Mouse (Mus musculus) heart, adult 9 months (tissue): Measurements from ENCODE around the gene Rbm20.

ENCODE experiments used
- DNase-seq, 2 experiments: peaks; one replicate each; pipeline ENCODE4 v3.0.0; 2022; ENCODE audit warnings: low spot score in 2 of 2

Gene Rbm20

DNA sequence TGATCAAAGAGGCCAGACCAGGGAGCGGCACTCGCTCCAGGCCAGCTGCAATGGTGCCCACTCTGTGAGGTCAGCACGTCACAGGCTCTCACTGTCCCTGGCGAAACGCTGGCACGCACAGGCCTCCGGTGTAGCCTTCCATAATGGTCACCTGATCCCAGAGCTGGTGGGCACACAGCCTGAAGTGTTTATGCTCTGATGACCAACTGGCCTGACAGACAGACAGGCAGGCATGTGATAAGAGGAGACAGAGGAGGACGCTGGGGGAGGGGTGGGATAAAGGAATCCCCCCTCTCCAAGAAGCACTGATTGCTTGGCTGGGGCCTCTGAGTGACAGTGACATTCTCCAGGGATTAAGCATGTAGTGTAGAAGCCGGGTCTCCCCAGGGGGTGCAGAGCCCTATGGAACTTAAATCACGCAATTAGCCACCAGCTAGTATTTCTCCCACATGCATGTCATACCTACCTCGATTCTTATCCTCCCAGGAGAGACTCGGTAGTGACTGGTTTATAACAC lies 6.4 kb upstream of the Rbm20 start:
- DNase-seq = peak; percentile 66 to 80

DNA sequence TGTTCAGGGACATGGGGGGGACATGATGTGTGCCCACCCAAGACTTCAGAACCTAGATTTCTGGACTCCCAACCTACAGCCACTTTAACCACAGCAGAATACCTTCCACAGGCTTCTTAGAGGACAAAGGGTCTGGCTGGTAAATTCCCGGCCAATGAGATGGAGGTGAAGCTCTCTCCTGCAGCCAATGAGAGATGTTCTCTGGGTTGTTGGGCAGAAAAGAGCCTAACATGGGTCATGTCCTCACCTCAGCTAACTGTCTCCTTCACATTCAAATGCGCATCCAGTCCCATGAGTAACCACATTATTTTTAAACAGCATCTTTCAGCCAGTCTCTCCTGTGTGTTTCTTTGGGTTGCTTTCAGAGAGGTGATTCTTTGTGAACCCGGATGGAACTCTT lies 5.7 kb upstream of the Rbm20 start:
- no peak for DNase-seq

DNA sequence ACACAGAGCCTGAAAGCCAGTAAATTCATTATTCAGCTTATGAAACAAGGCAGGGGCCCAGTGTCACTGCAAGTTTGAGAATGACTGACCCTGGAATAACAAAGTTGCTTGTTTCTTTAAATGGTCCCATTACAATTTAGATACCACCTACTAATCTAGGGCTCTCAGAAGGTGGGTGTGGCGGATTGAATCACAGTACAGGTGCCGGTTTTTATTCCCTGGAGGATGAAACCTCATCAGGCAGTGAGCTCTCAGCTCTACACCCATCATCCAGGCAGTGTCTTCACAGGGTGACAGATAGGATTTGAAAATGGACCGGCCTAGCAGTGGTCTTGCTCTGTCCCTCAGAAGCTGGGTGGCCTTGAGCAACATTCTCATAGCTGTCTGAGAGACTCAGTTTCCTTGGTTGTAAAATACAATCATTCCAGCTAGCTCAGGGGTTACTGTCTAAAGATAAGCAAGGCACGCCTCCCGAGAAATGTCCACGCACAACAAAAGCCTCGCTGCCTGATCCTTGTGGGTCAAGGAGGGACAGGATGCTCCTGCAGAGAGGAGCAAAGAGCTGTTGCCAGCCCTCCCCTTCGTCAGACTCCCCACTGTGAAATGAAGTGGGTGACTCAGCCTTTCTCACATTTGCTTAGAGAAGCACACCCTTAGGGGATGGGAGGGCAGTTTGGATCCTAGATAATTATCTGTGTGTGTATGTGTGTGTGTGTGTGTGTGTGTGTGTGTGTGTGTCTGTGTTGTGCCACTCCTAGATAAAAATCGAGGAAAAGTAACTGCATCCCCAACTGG lies 2.8 kb upstream of the Rbm20 start:
- DNase-seq = no peak

DNA sequence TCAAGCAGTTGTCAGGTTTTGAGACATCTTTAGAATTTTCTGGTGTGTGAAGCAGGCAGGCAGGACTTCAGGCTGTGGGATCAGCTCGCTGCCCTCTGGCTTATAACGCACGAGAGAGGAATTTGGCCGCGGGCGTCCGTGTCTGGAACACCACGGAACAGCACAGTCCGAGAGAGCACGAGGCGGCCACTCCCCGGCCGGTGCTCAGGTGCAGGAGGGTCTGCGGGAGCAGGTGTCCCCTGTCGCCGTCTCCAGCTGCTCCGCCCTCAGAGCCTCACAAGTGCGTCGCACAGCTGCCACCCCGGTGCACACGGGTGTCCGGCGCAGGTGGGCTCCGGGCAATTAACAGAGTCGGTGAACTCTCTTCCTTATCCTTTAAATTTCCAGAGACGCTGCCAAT lies 878 bp upstream of the Rbm20 start:
- no peak for DNase-seq

DNA sequence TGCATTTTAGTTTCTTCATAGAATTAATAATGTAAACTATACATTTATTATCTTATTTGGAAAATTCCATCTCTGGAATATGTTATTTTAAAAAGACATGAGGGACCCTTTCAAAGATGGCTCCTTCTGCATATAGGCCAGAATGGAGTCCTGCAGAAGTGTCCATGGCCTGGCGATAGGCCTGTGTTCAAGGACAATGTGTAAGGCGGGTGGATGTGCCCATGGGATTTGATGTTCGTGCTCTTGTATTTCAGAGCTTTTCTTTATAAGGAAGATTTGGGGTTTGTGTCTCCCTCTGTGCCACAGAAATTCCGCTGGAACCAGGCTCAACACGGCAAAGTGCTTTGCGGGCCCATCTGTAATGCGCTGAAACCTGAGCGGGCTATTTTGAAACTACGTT lies 2.1 kb downstream of the Rbm20 start:
- DNase-seq = no peak

DNA sequence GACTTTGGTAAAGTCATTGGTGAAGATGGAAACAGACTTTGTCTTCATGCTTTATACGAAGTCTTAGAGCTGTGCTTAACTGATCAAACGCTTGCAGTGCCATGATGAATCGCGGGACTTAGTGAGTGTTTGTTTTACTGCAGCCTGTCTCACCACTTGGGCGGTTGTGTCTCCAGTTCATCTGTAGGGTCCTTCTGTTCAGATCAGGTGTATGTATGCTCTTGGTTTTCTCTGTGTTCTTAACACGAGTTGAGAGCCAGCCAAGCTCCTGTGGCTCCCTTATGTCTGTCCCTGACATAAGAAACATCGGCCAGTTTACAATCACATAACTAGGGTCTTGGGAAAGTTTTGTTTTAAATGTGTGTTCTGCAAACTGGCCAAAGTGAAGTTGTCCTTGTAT lies 2.9 kb downstream of the Rbm20 start:
- DNase-seq = no peak

DNA sequence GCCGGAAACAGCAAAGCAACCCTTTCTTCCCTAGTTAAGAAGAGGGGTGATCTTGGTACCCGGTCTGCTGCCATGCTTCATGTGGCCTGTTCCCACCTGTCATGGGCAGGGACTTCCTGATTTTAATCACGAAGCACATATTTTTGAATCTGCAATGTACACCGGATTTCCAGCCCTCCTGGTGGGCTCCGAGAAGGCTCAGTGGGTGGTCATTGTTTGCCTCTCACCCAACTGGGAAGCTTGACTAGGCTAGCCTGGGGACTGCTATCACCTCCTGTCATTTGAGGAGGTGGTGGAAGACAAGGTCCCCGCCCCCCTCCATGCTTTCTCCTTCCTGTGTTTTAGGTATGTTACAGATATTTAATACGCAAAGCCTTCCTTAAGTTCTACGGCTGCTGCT lies 5.3 kb downstream of the Rbm20 start:
- DNase-seq = no peak

DNA sequence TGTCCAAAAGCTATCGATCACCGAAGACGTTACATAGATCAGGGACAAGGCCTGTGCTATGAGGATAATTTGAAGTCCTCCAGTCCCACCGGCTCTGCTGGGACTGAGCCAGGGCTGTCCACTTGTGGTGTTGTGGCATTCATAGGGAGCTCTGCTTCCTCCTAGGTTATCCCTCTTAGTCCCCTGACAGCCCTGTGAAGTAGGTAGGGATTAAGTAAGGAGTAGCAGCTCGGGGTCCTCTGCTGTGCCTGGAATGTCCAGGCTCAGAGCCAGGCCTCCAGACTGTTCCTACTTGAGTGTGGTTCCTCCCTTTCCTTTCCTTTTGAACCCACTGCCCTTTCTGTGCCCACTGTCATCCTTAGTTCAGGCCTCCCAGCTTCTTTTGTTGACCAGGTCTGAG lies 10.5 kb downstream of the Rbm20 start:
- DNase-seq = no peak

DNA sequence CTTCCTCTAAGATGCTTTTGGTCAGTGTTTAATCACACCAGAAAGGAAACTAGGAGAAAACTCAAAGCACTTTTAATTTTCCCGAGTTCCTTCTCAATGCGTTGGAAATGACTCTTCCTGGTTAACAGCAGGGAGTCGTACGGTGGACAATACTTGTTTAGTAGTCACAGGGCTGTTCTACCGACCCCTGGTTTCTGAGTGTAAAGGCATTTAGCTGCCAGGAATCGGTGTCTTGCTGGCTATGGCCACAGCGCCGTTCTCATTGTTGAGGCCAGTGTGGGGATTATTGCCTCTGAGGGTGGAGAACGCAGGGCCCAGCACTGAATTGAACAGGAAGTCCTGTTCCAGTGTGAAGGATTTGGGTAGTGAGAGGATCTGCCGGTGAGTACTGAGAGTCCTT lies 13.7 kb downstream of the Rbm20 start:
- DNase-seq = no peak

DNA sequence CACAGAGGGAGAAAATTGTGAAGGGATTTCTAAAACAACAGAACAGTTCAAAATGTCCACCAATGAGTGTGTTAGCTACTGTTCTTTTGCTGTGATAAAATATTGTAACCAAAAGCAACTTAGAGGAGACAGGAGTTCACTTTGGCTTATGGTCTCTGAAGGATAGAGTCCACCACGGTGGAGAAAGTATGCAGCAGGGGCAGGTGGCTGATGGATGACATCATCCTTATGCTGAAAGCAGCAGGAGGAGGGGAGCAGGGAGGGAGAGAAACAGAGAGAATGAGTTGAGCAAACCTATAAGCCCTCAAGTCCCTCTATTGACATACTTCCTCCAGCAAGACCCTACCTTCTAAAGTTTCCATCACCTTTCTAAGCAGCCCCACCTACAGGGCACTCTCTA lies 16.9 kb downstream of the Rbm20 start:
- DNase-seq = no peak

DNA sequence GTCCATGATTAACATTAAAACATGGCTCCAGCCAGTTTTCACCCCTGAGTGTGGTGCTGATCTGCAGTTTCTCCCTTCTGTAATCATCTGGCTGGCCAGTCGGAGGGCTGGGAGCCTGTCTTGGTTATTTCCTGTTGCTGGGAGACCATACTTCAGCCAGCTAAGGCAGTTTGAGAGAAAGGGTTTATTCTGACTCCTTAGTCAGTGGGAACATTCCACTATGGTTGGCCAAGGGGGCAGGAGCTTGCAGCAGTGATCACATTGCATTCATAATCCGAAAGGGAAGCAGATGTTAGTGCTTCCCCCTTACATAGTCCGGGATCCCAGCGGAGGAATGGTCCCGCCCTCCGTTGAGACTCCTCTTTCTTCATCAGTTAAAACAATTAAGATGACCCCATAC lies 19.0 kb downstream of the Rbm20 start:
- DNase-seq = no peak

DNA sequence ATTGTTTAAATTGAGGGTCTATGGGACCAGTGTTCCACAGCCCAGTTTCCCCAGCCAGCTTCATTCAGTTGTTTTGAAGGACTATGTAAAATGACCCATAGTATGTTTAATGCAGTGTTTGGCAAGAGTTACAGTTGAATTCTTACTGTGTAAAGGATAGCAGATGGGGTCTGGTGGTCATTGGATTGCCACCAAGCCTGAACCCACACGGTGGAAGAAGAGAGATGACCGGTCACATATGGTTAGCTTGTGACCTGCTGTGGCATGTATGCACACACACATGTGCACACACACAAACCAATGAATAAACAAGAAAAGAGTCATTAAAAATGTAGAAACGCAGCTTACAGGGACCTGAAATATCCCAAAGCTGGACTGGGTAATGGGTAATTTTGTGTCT lies 19.5 kb downstream of the Rbm20 start:
- DNase-seq = no peak

DNA sequence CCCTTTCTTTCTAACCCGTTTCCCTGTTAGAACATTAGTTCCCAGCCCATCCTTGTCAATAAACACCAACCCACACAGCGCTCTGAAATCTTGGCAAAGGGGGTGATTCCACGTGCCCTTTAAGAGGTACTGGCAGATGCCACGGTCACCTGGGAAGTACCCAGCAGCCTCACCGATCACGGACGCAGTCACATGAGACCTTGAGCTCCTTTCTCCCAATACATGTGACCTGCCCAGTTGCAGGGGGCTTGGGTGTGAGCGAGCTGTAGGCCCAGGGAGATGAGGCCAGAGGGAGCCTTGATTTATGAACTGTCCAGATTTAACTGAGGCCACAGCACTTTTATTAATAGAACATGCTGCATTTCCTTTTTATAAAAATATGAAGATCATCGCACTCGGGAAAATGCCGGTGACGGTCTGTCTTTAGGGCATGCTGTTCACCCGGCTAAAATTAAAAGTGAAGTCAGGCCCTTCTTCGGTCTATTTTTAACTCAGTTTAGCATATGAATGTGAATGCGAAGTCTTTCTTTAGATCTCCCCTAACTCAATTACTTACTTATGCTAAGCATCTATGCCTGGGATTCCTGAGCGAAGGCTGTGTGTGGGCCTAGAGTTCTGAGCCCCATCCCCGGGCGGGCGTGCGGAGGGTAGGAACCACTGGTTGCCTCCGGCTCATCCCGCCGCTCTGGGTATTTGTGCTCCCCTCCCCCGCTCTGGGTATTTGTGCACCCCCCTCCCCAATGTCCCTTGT lies 20.4 kb downstream of the Rbm20 start:
- peak; percentile 62 to 70 for DNase-seq

DNA sequence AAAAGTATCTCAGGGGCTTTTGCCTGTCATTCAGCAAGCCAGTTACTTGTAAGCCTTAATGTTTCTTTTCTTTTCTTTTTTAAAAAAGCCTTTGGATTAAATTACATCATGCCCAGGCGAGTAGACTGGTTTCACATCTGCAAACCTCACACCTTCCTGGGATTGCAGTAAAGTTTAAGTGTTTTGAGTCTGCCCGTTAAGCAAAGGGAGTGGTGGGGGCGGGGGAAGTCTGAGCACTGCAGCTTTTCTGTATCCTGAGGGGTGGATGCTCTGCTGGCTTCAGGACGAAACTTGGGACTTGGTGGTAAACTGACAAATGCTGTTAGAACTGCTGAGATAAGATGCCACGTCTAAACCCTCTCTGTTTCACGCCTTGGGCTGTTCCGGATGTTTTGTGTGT lies 22.6 kb downstream of the Rbm20 start:
- DNase-seq = no peak

DNA sequence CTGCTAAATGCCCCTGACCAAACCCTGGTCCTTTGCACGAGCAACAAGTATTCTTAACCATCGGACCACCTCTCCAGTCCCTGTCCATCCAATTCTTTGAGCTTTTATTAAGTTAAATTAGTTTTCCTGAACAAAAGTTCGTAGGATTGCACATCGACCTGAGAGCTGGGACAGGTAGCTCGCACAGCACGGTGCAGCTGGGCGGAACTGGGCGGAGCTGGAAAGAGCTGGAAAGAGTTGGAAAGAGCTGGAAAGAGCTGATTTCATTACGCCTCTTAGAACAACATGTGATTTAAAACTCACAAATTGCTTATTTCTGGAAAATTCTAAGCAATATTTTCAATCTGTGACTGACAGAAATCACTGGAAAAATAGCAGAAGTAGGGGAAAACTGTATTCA lies 24.3 kb downstream of the Rbm20 start:
- no peak for DNase-seq

DNA sequence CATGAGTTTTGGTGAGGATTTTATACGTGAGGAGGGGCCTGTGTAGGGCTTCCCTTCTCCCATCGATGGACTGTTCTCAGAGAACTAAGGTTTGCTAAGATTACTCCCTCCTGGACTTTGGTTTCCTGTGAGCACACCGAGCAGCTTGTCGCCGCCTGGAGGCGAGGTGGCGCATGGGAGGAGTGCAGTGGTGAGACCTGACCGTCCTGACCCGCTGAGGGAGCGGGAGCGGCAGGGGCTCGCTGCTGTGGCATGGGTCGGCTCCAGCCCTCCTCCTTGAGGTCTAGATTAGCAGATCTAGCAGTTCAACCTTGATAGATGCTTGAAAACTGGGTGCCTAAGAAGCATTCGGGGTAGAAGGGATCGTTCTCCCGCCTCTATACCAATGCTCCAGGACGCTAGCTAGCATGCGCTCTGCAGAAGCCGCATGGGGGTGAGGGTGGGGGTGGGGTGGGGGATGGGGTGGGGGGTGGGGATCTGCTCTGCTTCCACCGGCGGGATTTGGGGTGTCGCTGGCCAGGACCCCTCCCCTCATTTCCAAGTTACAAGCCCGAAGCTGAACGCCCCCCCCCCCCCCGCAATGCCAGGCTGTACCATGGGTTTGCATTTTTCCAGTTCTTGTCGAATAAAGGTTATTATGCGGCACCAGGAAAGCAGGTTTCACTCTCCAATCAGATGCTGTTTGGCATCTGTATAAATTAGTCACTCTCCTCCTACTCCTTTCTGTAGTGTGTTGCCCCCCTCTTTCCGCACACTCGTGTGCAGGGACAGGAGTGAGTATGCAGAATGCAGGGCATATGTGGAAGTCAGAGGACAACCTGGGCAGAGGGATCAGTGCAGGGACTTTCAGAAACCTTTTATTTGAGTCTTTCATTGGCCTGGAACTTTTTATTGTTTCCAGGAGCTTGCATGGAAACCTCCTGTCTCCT lies 28.1 kb downstream of the Rbm20 start:
- no peak for DNase-seq

DNA sequence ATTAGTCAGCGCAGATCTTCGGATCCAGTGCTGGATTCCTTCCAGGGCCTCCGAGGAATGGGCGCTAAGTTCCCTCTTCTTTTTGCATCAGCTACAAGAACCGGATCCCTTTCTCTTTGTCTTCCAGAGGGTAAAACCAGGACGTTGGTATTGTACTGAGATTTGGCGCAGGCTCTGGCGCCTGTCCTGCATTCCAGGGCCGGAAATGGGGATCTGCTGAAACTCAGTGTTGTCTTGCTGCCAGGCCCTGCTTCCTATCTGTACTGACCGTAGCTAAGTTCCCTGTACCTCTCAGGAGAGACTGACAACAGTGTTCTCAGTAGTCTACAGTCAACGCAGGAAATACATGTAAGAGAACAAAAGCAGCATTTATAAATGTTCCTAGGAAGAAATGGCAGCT lies 31.3 kb downstream of the Rbm20 start:
- peak; percentile 57 to 72 for DNase-seq

DNA sequence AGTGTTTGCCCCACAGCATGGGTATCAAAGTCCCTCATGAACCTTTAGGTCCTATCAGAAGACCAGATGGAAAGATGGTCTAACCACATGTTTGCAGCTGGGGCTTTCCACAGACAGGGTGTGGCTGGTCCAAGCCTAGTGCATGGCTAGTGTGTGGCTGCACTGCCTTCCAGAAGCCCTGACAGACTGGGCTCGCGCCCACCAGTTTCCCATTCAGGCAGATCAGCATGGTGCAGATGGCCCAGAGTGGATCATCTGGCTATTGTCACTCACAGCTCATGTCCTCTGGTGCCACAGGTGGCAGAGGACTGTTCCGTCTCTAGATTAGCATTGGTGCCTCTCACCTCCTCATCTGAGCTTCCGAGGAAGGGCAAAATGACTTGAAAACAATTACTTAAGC lies 33.8 kb downstream of the Rbm20 start:
- peak; percentile 36 to 48 for DNase-seq

DNA sequence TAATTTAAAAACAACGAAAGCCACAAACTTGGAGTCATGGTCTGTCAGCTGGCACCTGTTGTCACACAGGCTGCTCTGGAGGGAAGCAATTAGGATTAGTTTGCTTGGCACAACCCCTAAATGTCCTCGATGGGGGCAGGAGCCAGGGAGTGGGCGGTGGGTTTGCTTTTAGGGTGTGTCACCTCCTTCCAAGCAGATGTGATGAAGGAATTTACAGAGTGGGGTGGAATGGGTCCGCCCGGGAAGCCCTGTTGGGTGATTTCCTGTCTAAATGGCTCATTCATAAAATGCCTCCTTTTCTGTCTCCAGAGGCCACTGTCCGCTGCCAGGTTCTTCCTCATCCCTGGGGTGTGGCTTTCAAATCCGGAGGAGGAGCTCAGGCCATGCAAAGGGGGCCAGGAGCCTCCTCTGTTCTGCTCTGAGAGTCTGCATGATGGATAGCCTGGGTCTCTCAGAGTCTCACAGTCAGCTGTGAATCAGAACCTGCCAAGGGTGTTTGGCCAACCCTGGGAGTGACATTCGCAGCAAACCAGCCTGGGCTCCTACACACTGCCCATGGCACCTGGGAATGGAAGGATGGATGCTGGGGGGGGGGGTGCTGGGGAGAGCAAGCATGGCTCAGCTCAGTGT lies 34.3 kb downstream of the Rbm20 start:
- DNase-seq = no peak

DNA sequence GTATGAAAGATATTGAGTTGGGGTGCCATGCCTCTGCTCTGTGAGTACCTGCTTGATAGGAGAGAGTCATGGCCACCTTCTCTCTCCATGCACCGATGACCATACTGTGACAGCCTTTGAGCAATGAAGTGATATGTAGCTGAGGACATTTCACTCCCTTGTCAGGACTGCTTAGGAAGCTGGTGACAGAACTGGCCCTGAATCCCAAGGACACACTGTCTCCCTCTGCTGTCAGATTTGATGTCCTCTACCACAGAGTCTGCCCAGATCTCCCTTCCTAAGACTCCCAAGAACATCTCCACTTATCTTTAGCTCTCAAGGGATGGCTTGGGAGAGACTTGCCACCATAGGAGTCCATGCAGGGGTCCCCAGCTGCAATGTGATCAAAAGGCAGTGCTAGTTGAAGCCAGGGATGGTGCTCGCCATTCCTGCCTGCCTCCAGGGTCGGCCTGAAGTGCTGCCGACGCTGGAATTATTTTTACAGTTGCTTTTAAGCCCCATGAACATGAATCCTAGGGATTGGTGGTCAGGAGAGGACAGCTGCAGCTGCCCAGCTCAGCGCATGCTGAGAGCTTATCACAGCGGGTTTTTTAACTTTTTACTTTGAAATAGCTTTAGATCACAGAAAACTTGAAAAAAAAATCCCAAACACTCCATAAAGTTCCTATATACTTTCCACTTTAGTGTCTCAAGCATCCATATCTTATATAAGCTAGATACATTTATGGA lies 35.4 kb downstream of the Rbm20 start:
- DNase-seq = peak in 1 of 2 experiments; percentile 48

DNA sequence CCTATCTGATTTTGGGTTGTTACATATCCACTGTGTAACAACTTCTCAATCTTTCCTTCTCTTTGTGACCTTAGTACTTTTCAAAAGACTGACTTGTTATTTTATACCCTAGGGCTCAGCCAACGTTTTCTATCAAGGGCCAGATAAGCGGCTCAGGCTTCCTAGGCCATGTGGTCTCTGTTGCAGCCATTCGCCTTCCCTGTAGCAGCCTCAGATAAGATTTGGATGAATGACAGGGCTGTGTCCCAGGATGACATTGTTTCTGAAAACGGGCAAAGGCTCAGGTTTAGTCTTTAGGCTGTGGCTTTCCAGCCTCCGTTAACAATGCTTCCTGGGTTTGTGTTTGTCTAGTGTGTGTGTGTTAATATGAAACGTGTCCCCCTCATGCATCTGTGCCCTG lies 36.3 kb downstream of the Rbm20 start:
- peak; percentile 65 to 77 for DNase-seq
